Mouse (Mus musculus) heart, embryonic 11.5 days (tissue): ENCODE measurements at regions not wholly inside any gene's neighbourhood (a gene's known extent, or its start where the extent isn't known, plus 50 kb on each side); places are given as distances from the start of the nearest gene placed in this dataset.

Experiments used
- ATAC-seq: fragments of 200-750 bp; cut with Nextera tagmentation; replicated peaks from 2 replicates; pipeline ENCODE4 v1.8.0; 2017; ENCODE audit warnings: moderate library complexity; ENCODE audit not compliant: insufficient number of reproducible peaks, low FRiP score, low TSS enrichment
- H3K27ac ChIP-seq: fragments of 300-500 bp; sonication (generic); 2 replicates; pipeline ENCODE4 v1.5.1; 2014; ENCODE audit warnings: mild to moderate bottlenecking, low read depth, low read length
- H3K27me3 ChIP-seq: fragments of 300-500 bp; sonication (generic); 2 replicates; pipeline ENCODE4 v1.6.1; 2014; ENCODE audit warnings: mild to moderate bottlenecking, low read length, mixed read lengths; ENCODE audit not compliant: control insufficient read depth, insufficient read depth
- H3K36me3 ChIP-seq: fragments of 300-500 bp; sonication (generic); 2 replicates; pipeline ENCODE4 v1.6.1; 2014; ENCODE audit warnings: mild to moderate bottlenecking, low read length, moderate library complexity, mixed read lengths; ENCODE audit not compliant: control insufficient read depth, insufficient read depth
- H3K4me1 ChIP-seq: fragments of 300-500 bp; sonication (generic); 2 replicates; pipeline ENCODE4 v1.6.1; 2014; ENCODE audit warnings: low read length; ENCODE audit not compliant: control insufficient read depth, insufficient read depth
- H3K4me2 ChIP-seq: fragments of 300-500 bp; sonication (generic); 2 replicates; pipeline ENCODE4 v1.6.1; 2014; ENCODE audit warnings: mild to moderate bottlenecking, moderate library complexity
- H3K4me3 ChIP-seq: fragments of 300-500 bp; sonication (generic); 2 replicates; pipeline ENCODE4 v1.5.1; 2014; ENCODE audit warnings: low read depth, low read length
- H3K9ac ChIP-seq: fragments of 300-500 bp; sonication (generic); 2 replicates; pipeline ENCODE4 v1.6.1; 2014; ENCODE audit warnings: mild to moderate bottlenecking, low read depth, low read length, moderate library complexity
- H3K9me3 ChIP-seq: fragments of 300-500 bp; sonication (generic); replicated peaks from 2 replicates; pipeline ENCODE4 v1.6.1; 2016; ENCODE audit warnings: low read length; ENCODE audit not compliant: control insufficient read depth
- WGBS: fragments of 180-500 bp; shearing (Covaris S2); extraction: QIAGEN DNeasy Blood & Tissue Kit; methylation state at CpG from one replicate; pipeline ENCODE4 v1.1.7; 2014; ENCODE audit not compliant: insufficient replicate concordance; 5-methylcytosine and 5-hydroxymethylcytosine counted together

DNA sequence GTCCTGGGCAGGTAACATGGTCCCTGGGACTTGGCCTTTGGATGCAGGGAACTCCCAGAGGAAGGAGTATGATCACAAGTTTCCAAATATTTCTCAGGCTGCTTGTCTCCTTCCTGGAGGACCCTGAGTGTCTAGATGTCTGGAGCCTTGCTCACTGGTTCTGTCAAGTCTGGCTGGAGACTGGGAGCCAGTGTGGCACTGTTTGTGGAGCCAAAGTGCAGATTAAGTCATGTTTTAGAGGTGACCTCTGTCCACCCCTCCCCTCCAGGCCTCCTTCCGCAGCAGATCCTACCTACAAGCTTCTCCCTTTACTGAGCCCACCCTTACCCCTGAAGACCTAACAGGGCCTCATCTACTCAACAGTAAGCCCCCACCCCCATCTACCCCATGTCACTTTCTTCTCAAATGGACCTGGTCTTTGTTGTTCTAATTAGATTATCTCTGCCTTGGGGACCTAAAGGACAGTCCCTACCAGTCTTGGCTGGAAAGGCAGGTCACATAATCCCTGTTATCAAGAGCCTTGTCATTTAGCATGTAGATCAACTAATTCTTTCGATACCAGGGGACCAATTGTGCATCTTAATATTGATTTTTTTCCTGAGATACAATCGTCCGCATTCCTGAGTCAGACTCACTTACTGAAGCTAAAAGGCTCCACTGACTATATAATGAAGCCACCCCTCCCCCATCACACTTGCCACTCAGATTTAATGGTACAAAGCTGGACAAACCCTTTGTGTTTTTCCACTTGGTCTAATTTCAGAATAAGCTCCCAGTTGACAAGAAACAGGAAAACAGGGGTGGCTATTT is 148.2 kb upstream of the Tbx20 start:
- WGBS, result 47% methylated on average over 4 of the region's 4 CpGs
- H3K27ac ChIP-seq, result no peak overlapping the region
- 0 out of 2 replicates have a peak, but pooled peaks have one; percentile 4 for ATAC-seq

DNA sequence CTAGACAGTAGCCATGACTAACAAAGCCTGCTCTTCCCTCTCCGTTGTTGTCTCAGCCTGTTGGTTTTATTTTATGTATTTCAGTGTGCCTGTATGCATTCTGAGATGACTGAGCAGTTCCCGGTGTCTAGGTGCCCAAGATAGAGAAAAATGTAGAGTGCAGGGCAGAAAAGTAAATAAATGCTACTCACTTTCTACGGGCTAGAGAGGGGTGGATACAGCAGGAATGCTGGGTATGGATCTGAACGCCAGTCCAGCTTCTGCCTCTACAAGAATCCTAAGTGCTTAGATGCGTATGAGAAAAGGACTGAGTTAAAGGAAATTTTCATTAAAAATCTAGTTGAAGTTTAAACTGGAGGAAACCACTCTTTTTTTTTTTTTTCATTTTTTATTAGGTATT is 149.4 kb upstream of the Tbx20 start:
- Histone ChIP-seq H3K9ac (no peak overlapping the region), H3K36me3 (no peaks in the 10 kb centered on the region), H3K9me3 (no peaks in the 10 kb centered on the region), H3K4me3 (no peak overlapping the region), H3K4me2 (no peak overlapping the region), H3K27ac (no peak overlapping the region), H3K27me3 (no peaks in the 10 kb centered on the region), H3K4me1 (peaks cover 14% of the 10 kb centered on the region)
- no peak for ATAC-seq
- 89% methylated on average over 5 of the region's 5 CpGs for WGBS

More for the DNA sequence above, 148.2 kb upstream of the Tbx20 start:
- Histone ChIP-seq H3K4me2 (no peak overlapping the region), H3K4me1 (peaks cover 14% of the 10 kb centered on the region), H3K36me3 (no peaks in the 10 kb centered on the region), H3K4me3 (no peak overlapping the region), H3K27me3 (no peaks in the 10 kb centered on the region), H3K9ac (no peak overlapping the region), H3K9me3 (no peaks in the 10 kb centered on the region)

DNA sequence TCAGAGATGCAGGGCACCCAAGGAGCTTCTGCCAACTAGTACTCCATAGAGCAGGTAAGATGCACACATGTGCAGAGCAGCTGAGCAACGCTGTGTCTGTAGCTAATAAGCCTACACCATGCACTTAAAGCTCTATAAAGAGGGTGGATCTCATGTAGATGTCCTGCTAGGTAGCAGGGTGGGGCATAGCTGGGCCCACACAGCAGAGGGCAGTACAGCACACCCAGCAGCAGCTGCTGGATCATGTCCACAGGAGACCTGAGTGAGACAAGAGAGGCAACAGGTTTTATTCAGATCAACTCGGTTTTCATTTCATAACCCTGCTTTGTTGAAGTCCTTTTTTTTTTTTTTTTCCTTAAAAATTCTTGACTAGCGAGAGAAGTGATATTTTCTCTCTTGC is 151.5 kb upstream of the Gm10181 start:
- no peaks in the 10 kb centered on the region; the same call in 1 of the 2 replicates for H3K4me1 ChIP-seq
- H3K9me3 ChIP-seq, result no peaks in the 10 kb centered on the region
- ATAC-seq, result no peak
- no peak overlapping the region for H3K4me2 ChIP-seq
- H3K36me3 ChIP-seq, result no peaks in the 10 kb centered on the region
- 56% methylated on average over 3 of the region's 3 CpGs for WGBS
- H3K27me3 ChIP-seq, result no peaks in the 10 kb centered on the region; the same call in 1 of the 2 replicates
- no peak overlapping the region for H3K9ac ChIP-seq
- H3K4me3 ChIP-seq, result no peak overlapping the region
- no peak overlapping the region for H3K27ac ChIP-seq

DNA sequence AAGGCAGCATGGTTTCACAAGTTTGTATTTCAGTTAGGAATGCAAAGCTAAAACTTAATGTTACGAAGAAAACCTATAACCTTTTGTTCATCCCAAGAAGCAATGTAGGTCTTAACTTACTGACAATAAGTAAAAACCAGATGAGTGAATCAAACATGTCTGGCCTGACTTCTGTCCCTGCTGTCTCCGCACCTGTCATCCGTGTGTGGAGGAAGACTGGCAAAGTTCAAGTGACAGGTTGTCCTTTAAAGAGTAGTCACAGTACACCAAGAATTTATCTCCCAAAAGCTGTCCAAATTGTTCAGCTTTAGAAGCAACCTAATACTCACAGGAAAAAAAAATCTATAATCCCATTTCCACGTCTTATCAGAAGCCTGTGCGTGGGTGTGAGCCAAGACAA is 146.3 kb upstream of the Gm10181 start:
- H3K27ac ChIP-seq, result peak overlapping the region; percentile 90
- peaks cover 19% of the 10 kb centered on the region for H3K4me1 ChIP-seq
- no peaks in the 10 kb centered on the region for H3K9me3 ChIP-seq
- WGBS, result 49% methylated on average over 5 of the region's 5 CpGs
- H3K27me3 ChIP-seq, result no peaks in the 10 kb centered on the region; the same call in 1 of the 2 replicates
- H3K4me3 ChIP-seq, result no peak overlapping the region
- H3K4me2 ChIP-seq, result no peak overlapping the region
- H3K36me3 ChIP-seq, result no peaks in the 10 kb centered on the region
- H3K9ac ChIP-seq, result no peak overlapping the region
- no peak for ATAC-seq

DNA sequence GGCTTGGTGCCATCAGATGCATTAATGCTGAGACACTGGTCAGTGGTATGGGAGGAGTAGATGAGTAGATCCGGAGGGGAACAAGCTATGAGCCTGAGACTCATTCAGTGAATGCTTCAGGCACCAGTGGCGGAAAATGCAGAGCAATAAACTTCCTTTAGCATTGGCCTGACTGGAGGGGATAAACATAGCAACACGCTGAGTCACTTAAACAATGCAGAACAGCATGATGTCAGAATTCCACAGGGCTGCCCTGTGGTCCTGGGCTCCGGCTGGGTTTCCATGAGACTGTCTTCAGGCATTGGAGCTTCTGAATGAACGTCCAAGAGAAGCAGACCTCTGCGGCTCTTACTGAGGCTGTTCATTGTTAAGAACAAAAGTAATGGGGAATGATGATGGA is 145.4 kb upstream of the Gm10181 start:
- H3K4me1 ChIP-seq, result peaks cover 19% of the 10 kb centered on the region
- WGBS, result 13% methylated on average over 6 of the region's 6 CpGs

DNA sequence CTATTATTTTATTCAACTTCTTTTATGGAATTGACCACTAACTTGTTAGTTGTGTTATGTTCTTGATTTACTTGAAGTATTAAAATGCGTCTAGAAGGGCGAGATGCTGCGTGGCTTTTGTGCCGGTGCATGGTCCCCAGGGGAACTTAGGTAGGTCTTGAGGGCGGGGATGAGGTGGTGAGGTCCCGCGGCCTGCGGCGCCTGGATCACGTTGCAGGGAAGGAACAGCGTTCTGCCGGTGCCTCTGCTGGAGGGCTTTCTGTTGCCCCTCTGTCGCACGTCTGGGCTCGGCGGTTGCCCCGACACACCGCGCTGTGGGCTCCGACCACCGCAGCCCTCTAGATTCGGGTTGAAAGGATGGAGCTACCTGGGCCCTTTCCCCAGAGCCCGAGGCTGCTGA is 136.7 kb upstream of the Gm10181 start:
- Histone ChIP-seq H3K27ac (no peak overlapping the region), H3K4me3 (no peak overlapping the region), H3K36me3 (no peaks in the 10 kb centered on the region), H3K4me2 (peak overlapping the region; percentile 27; the same call in 1 of the 2 replicates), H3K27me3 (no peaks in the 10 kb centered on the region), H3K9ac (no peak overlapping the region), H3K4me1 (peaks cover 12% of the 10 kb centered on the region; the same call in 1 of the 2 replicates), H3K9me3 (no peaks in the 10 kb centered on the region)
- 35% methylated on average over 23 of the region's 23 CpGs for WGBS
- ATAC-seq, result no peak

More for the DNA sequence above, 145.4 kb upstream of the Gm10181 start:
- Histone ChIP-seq H3K36me3 (no peaks in the 10 kb centered on the region), H3K4me3 (no peak overlapping the region), H3K9ac (peak overlapping the region; percentile 39; the same call in 1 of the 2 replicates), H3K9me3 (no peaks in the 10 kb centered on the region), H3K27ac (peak overlapping the region; percentile 90), H3K4me2 (peak overlapping the region; percentile 29; the same call in 1 of the 2 replicates), H3K27me3 (no peaks in the 10 kb centered on the region; the same call in 1 of the 2 replicates)
- ATAC-seq, result peak; percentile 75; the same call in 1 of the 2 replicates

DNA sequence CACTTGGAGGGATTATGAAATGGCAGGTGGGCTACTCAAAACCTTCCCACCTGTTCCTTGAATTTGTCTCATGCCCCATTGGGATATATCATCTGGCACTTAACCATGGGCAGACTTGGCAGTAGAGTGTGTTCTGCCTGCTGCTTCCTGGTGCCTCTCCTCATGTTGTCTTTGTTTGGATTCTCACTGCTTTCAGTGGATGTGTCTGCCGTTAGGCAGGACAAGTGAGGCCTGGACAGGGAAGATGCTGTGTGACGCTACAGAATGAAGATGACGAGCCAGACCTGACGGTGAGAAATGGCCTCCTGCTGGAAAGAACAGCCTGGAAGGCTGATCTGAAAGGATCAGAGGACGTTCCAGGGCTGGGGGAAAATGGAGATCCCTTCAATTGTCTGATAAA is 133.6 kb upstream of the Gm10181 start:
- peak overlapping the region; percentile 57 for H3K27ac ChIP-seq
- 65% methylated on average over 5 of the region's 5 CpGs for WGBS

DNA sequence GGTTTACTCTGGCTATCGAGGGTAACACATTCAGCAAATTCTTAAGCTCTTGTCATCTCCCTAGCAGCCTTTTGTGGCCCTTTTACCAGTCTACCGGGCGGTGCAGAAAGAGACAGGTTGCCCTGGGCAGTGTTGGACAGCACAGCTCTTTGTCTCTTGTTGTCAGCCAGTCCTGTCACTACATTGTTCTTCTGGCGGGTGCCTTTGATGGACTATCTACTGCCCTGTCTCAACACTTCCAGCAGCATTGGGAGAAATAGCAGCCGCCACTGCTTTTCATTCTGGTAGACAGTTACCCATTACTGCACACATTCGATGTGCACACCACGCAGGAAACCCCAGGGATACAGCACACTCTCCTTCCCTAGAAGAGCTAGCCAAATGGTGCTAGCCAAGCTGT is 132.7 kb upstream of the Gm10181 start:
- peak overlapping the region; percentile 74 for H3K27ac ChIP-seq
- H3K9ac ChIP-seq, result no peak overlapping the region
- peaks cover 12% of the 10 kb centered on the region; the same call in 1 of the 2 replicates for H3K4me1 ChIP-seq
- H3K4me3 ChIP-seq, result no peak overlapping the region
- no peaks in the 10 kb centered on the region for H3K9me3 ChIP-seq
- peak; percentile 78 for ATAC-seq
- 25% methylated on average over 7 of the region's 7 CpGs for WGBS
- no peak overlapping the region for H3K4me2 ChIP-seq
- H3K27me3 ChIP-seq, result no peaks in the 10 kb centered on the region
- no peaks in the 10 kb centered on the region for H3K36me3 ChIP-seq

More for the DNA sequence above, 133.6 kb upstream of the Gm10181 start:
- H3K4me3 ChIP-seq, result no peak overlapping the region
- ATAC-seq, result no peak
- no peak overlapping the region for H3K4me2 ChIP-seq
- H3K36me3 ChIP-seq, result no peaks in the 10 kb centered on the region
- no peaks in the 10 kb centered on the region for H3K27me3 ChIP-seq
- no peaks in the 10 kb centered on the region for H3K9me3 ChIP-seq
- H3K9ac ChIP-seq, result no peak overlapping the region
- peaks cover 12% of the 10 kb centered on the region; the same call in 1 of the 2 replicates for H3K4me1 ChIP-seq
